Mouse (Mus musculus) kidney, adult 2 months (tissue): ENCODE data around the gene Ahr. TPM values are rescaled to one million over a fixed set of nuclear protein-coding genes. Genes with fewer than 3 reads are reported as not detected.

Experiments used
- DNase-seq: peaks from one replicate; pipeline ENCODE4 v3.0.0; 2021
- H3K27ac ChIP-seq: fragments of 200-500 bp; 2 replicates; pipeline ENCODE4 v1.5.1; 2012; ENCODE audit warnings: low read depth, low read length, control low read depth, inconsistent platforms; ENCODE audit not compliant: insufficient read depth
- H3K27me3 ChIP-seq: fragments of 200-500 bp; replicated peaks from 2 replicates; pipeline ENCODE4 v1.6.1; 2012; ENCODE audit warnings: mild to moderate bottlenecking, moderate library complexity, low read length, inconsistent platforms; ENCODE audit not compliant: control insufficient read depth, insufficient read depth
- H3K36me3 ChIP-seq: fragments of 200-500 bp; 2 replicates; pipeline ENCODE4 v1.6.1; 2012; ENCODE audit warnings: mild to moderate bottlenecking, moderate library complexity, low read length, inconsistent platforms; ENCODE audit not compliant: control insufficient read depth, insufficient read depth
- H3K4me1 ChIP-seq: fragments of 200-500 bp; 2 replicates; pipeline ENCODE4 v1.6.1; 2011; ENCODE audit warnings: low read length; ENCODE audit not compliant: control insufficient read depth, insufficient read depth
- H3K4me3 ChIP-seq: fragments of 200-500 bp; 2 replicates; pipeline ENCODE4 v1.5.1; 2011; ENCODE audit warnings: mild to moderate bottlenecking, low read depth, low read length, control low read depth; ENCODE audit not compliant: insufficient read depth
- CTCF ChIP-seq: fragments of 200-500 bp; conservative IDR thresholded peaks from 2 replicates; pipeline ENCODE4 v1.5.1; 2011; ENCODE audit warnings: low read depth, mild to moderate bottlenecking, control low read depth, low read length, moderate library complexity, mixed read lengths; ENCODE audit not compliant: insufficient read depth, insufficient read length
- POLR2A ChIP-seq: fragments of 200-500 bp; IDR thresholded peaks from one replicate; pipeline ENCODE4 v1.6.1; 2011; ENCODE audit warnings: low read depth, low read length, control low read depth
- WGBS: fragments of 180-500 bp; shearing (Covaris S2); methylation state at CpG from one replicate; pipeline ENCODE4 v1.1.7; 2018; 5-methylcytosine and 5-hydroxymethylcytosine counted together
- polyA plus RNA-seq: library from polyadenylated mRNA; depleted of rRNA; stranded (reverse); fragments of >200 nt; gene quantifications from 2 replicates; pipeline ENCODE4 v1.2.3, GENCODE M21; 2012

Ahr gene
- polyA plus RNA-seq, 1 experiment, result 3.2 TPM

- Histone ChIP-seq H3K36me3 (no peaks in the 10 kb centered on the region), H3K4me1 (no peaks in the 10 kb centered on the region), H3K27me3 (no peaks in the 10 kb centered on the region), H3K27ac (no peak overlapping the region), H3K4me3 (no peak overlapping the region)
- DNase-seq, result peak; percentile 28
- WGBS, result 42% methylated on average over 3 of the region's 3 CpGs
- TF ChIP-seq POLR2A (no peak), CTCF (no peak)
These were observed 75.2 kb downstream of the Ahr start for GRCm38 (mm10) chr12:35459662-35460061.
